ENCODE assay signal across 9 mouse cellular contexts in the genomic region with DNA sequence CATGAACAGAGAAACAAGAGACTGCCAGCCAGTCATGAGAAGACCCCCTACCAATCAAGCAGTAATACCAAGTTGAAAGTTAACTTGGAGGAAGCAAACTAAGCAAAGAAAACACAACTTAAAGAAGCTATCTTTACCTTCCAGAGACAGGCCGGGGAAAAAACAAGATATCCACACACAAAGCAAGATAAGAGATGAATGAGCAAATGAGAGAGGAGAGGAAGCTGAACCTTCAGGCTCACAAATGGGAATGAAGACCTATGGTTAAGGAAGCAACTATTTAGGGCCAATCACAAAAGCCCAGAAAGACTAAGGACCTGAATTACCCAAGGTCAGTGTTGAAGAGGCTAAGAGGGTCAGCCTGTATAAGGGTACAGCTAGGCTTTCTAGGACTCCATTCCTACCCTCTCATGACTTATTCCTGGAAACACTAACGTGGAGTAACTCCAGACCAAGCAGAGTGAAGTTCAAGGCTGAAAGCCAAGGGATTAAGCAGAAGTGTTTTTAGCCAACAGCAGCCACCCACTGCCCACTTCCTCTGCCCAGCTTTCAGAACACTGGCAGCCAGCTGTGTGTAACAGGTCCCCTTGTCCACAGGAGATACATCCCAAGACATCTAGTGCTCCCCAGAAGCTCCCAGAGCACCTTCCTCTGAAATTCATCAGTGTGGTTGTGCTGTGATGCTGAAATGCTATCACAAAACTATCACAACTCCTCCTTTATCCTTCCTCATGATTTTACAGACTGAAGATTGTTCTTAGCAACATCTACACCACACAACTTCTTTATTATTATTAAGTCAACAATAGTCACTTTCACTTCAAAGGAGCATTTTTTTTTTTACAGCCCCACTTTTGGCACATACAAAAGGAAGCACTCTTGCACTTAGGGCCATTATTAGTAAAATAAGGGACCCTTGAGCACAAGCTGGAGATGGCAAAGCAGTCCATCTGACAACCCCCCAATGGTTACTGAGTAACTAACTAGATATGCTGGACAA. TPM values are rescaled to one million over a fixed set of nuclear protein-coding genes. Genes with fewer than 3 reads are reported as not detected.
DNase-seq lines count a peak whose midpoint lies in the region; ATAC-seq lines count a peak whose summit lies in the region.
"Had no signal": no experiment of that assay in that cellular context is flagged by ENCODE, and none has a peak within 500 bp of the region (broad histone marks: within the 10 kb centered on the region; RNA-seq: fewer than 3 reads in every experiment).

No protein-coding gene starts in this region.

- WGBS in neural tube, embryonic 15.5 days, result 65% methylated on average over 2 of the region's 2 CpGs
- WGBS in hindbrain, embryonic 13.5 days, result 72% methylated on average over 2 of the region's 2 CpGs

- peaks cover 15% of the 10 kb centered on the region for H3K4me1 ChIP-seq in neural tube, embryonic 15.5 days
- peaks cover 11% of the 10 kb centered on the region for H3K4me1 ChIP-seq in hindbrain, embryonic 13.5 days (replicated peaks)

- no peak for ATAC-seq in neural tube, embryonic 15.5 days (ENCODE audit: low FRiP score)
- no peak for ATAC-seq in hindbrain, embryonic 13.5 days (ENCODE audit: low FRiP score)

- H3K4me2 ChIP-seq in neural tube, embryonic 15.5 days, result peak overlapping the region; percentile 15; the same call in 1 of the 2 replicates
- H3K4me2 ChIP-seq in hindbrain, embryonic 13.5 days, result no peak overlapping the region

- no peaks in the 10 kb centered on the region for H3K27me3 ChIP-seq in neural tube, embryonic 15.5 days (replicated peaks)
- H3K27me3 ChIP-seq in hindbrain, embryonic 13.5 days, result no peaks in the 10 kb centered on the region

- DNase-seq in adrenal gland, postnatal 10 days, result peak; percentile 16
- DNase-seq in adrenal gland, adult 8-10 months, result no peak
- DNase-seq in neural tube, embryonic 10.5 days (ENCODE audit: extremely low spot score, low spot score), result no peak
- DNase-seq in liver, result peak; percentile 32
- peak; percentile 24 for DNase-seq in skeletal muscle tissue, adult 2 months (ENCODE audit: low read depth, low spot score)
- no peak for DNase-seq in frontal cortex, postnatal 25 days (ENCODE audit: low spot score in 2 of 2)

- H3K36me3 ChIP-seq in neural tube, embryonic 15.5 days, result no peaks in the 10 kb centered on the region
- no peaks in the 10 kb centered on the region for H3K36me3 ChIP-seq in hindbrain, embryonic 13.5 days

- H3K27ac ChIP-seq in neural tube, embryonic 15.5 days (replicated peaks), result no peak overlapping the region
- no peak overlapping the region for H3K27ac ChIP-seq in hindbrain, embryonic 13.5 days

- H3K9me3 ChIP-seq in neural tube, embryonic 15.5 days (replicated peaks), result no peaks in the 10 kb centered on the region
- H3K9me3 ChIP-seq in hindbrain, embryonic 13.5 days, result no peaks in the 10 kb centered on the region

- no peak overlapping the region for H3K4me3 ChIP-seq in neural tube, embryonic 15.5 days (replicated peaks)
- no peak overlapping the region for H3K4me3 ChIP-seq in hindbrain, embryonic 13.5 days

- no peak overlapping the region for H3K9ac ChIP-seq in neural tube, embryonic 15.5 days (replicated peaks)
- H3K9ac ChIP-seq in hindbrain, embryonic 13.5 days, result no peak overlapping the region

RNA-seq across cellular contexts. Expression of a gene that starts 8.5 kb away (rescaled TPM):
- 10 to 100 TPM; 54.0 to 58.4 TPM for total RNA-seq in adrenal gland, postnatal 10 days (2021)
- 10 to 100 TPM; 66.8 to 73.3 (median 70.4) TPM for total RNA-seq in adrenal gland, adult 8-10 months (2022)
- 56.0 and 59.5 TPM in 2 replicates for polyA plus RNA-seq in neural tube, embryonic 15.5 days (2015; fragmentation: Nextera tagmentation; extraction: Ambion mirVana)
- polyA plus RNA-seq in hindbrain, embryonic 13.5 days (2015; fragmentation: Nextera tagmentation; extraction: Ambion mirVana), result 48.8 and 55.0 TPM in 2 replicates

RNA-seq across cellular contexts. Expression of a gene that starts 33.9 kb away (rescaled TPM):
- 10 to 100 TPM; 69.0 to 79.1 TPM for total RNA-seq in adrenal gland, postnatal 10 days (2021)
- 10 to 100 TPM; 50.4 to 91.3 (median 70.7) TPM for total RNA-seq in adrenal gland, adult 8-10 months (2022)
- polyA plus RNA-seq in neural tube, embryonic 15.5 days (2015; fragmentation: Nextera tagmentation; extraction: Ambion mirVana), result 56.6 and 64.7 TPM in 2 replicates
- 62.5 and 68.2 TPM in 2 replicates for polyA plus RNA-seq in hindbrain, embryonic 13.5 days (2015; fragmentation: Nextera tagmentation; extraction: Ambion mirVana)

RNA-seq across cellular contexts. Expression of a gene that starts 36.5 kb away (rescaled TPM):
- total RNA-seq in adrenal gland, postnatal 10 days (2021), result not detected
- total RNA-seq in adrenal gland, adult 8-10 months (2022), result not detected
- 0.12 and 0.24 TPM in 2 replicates for polyA plus RNA-seq in neural tube, embryonic 15.5 days (2015; fragmentation: Nextera tagmentation; extraction: Ambion mirVana)
- 0.12 and 0.16 TPM in 2 replicates for polyA plus RNA-seq in hindbrain, embryonic 13.5 days (2015; fragmentation: Nextera tagmentation; extraction: Ambion mirVana)
- polyA plus RNA-seq: spleen, adult 2 months had no signal

Comparison
In these comparisons a context has a peak if more than half of its experiments do, and no peak if none do; other contexts are left out.
1. DNase-seq: peak in adrenal gland, postnatal 10 days (single experiment), liver (single experiment) and skeletal muscle tissue, adult 2 months (single experiment); none in adrenal gland, adult 8-10 months (single experiment), neural tube, embryonic 10.5 days (single experiment) and frontal cortex, postnatal 25 days (0 of 2).